Mouse (Mus musculus): ENCODE results near the gene Atrn. TPM values are rescaled to one million over a fixed set of nuclear protein-coding genes. Genes with fewer than 3 reads are reported as not detected.
"Not testable (repeated sequence)": the region's sequence is repeated elsewhere in the genome, so short reads cannot be mapped to it uniquely, and the experiment has no call there.

The Atrn gene
- total RNA-seq, 2 experiments from 2014 or later: 27.6 to 28.8 TPM

DNA sequence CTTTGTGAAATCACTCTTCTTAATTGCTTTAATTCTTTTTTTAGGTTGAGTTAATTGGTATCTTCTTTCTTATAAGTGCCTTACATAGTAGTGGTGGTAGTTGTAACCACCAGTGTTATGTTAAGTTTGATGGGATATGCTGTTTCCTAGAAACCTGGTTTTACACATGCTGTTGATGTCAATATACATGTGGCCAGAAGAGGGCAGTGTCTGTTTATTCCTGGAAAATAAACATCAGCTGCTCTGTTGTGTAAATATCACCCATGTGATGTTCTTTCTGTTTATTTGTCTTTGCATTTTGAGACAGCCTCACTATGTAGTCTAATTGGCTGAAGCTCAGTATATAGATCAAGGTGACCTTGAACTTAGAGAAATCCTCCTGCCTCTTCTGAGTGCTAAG is 55.6 kb downstream of the Atrn start:
- DNase-seq: peak; percentile 21

DNA sequence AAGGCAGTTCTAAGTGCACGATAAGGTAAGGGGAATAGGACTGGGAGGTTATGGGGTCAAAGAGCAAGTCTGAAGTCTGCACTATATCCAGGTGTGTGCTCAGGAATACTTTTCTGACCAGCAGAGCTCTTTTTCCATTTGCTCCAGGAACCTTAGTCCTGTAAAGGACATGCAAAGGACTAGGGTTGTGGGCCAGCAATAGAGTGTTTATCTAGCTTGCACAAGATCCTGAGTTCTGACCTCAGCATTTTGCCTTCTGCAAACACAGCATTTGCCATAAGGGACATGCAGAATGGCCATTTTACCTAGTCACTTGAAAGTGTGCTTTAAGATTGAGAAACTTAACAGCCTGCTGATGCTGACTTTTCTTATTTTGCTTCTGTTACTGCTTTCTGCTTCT is 58.7 kb downstream of the Atrn start:
- no peak for DNase-seq

DNA sequence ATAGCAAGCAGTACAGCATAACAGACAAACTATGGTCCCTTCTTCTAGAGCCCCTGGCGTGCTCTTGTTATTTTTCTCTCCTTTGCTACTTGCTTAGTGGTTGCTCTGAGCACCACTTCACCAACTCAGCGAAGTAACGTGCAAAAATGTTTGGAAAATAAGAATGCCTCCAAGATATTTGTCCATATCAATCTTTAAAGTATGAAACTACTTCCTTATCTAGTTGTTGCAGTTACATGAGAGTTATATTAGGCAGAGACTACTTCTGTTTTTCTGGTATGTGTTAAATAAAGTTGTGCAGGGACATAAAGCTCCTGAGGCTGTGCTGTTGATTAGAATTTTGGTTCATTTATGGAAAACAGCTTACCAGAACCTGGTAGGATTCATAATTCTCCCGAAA is 64.7 kb downstream of the Atrn start:
- DNase-seq: no peak

DNA sequence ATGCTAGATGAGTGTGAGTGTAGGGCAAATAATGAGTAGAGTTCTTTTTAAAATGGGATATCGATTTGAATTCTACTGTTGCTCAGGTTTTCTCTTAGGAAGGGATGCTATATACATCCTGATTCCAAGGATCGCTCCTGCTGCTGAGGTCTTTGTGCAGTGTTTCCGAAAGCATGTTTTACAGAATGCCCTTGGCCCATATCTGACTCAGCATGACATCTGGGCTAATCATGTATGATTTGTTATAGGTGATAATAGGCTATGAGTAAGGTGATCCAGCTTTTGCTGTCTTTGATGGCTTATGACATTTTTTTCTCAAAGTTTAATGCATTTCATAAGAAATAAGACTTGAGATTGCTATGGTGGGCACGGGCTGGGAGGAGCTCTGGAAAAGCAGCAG is 66.1 kb downstream of the Atrn start:
- no peak for DNase-seq

DNA sequence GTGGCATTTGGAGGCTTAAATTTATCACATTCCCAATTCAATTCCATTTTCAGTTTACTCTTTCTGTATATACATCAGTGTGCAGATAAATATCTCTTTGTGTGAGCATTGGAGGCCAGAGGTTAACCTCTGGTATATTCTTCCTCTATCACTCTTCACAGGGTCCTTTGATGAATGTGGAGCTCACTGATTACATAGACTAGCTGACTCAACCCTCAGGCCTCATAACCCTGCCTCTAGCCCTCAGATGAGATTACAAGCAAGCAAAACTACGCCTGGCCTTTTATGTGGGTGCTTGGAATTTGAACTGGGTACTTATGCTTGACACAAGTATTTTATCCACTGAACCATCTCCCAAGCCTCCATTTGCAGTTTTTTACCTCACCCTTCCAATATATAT is 68.6 kb downstream of the Atrn start:
- DNase-seq: no peak

DNA sequence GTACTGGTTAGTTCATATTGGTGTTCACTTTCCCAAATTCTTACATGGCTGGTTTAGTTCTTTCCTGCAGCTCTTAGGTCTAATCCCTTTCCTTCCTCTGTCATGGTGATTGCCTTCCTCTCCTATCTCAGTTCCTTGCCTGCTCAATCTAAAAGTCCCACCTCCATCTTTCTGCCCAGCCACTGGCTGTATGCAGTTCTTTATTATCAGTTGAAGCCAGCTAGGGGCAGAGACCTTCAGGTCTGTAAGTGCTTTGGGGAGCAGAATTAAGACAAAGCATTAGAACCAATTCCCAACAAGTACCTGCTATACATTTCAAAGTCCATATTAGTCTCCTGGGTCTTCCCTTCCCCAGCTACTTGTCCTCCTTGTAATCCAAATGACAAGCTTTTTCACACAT is 71.3 kb downstream of the Atrn start:
- no peak for DNase-seq

DNA sequence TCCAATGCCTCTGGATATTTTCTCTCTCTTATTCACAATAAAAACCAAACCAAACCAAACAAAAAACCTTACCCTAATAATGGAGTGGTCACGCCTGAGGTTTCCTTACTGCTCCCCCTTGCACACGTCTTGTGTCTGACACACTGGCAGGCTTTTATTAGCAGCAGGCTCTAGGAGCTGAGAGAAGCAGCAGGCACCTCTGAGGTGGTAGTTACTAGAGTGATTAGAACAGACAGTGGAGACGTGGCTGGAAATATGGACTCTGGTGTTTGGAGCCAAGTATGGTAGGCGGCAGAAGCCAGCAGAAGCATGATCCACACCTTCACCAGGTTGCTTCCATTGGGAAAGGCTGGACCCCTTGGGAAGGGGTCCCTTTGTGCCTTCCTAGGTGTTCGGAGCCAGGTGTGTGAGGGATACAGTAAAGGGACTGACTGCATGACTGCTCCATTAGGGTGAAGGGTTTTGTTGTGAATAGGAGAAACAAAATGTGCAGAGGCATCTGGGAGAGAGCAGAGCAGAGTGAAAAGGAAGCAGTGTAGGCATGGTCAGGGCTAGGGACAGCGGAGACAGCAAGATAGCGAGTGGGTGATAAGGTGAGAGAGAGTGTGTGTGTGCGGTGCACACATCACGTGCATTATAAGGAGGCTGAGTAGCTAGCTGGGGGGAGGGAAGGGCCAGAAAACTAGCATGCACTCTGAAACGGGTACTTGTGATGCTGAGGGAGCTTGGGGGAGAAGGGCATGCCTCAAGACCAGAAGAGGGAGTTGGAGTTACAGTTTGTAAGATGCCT is 72.0 kb downstream of the Atrn start:
- DNase-seq: no peak

DNA sequence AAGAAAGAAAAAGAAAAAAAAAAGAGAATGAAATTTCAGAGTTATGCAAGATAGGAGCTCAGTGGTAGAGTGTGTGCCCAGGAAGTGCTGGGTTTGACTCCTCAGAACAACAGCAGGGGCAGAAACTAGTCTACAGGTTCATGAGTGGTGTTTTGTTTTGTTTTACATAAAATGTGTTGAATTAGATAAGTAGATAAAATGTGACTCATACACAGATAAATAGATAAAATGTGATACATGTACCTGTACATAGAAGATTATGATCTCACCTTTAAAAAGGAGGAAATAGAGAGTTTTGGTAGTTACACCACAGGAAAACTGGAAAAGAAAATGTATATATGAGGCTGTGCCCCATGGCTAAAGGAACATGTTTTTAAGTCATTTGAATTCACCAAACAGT is 72.8 kb downstream of the Atrn start:
- DNase-seq: no peak

DNA sequence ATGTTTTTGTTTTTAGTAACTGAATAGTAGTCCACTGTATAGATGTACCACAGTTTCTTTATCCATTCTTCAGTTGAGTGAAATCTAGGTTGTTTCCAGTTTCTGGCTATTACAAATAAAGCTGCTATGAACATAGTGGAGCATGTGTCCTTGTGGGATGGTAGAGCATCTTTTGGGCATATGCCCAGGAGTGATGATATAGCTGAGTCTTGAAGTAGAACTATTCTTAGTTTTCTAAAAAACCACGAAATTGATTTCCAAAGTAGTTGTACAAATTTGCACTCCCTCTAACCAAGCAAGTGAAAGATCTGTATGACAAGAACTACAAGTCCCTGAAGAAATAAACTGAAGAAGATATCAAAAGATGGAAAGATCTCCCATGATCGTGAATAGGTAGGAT is 86.5 kb downstream of the Atrn start:
- no peak for DNase-seq

DNA sequence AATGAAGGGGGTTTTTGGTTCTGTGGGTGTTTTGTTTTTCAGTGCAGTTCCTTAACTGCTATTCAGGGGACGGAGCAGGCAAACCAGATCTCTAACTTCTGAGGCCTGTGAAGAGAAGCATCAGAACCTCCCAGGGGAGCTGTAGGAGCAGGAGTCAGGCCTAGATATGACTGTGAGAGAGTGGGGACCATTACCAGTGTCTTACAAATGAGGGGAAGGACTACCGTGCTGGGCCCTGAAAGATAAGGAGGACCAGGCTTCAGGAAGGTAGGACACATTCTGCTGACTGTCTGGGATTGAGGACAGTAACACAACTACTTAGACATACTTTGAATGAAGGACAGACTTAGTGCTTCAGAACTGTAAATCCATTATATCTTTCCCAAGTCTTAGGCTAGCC is 102.8 kb downstream of the Atrn start:
- no peak for DNase-seq

DNA sequence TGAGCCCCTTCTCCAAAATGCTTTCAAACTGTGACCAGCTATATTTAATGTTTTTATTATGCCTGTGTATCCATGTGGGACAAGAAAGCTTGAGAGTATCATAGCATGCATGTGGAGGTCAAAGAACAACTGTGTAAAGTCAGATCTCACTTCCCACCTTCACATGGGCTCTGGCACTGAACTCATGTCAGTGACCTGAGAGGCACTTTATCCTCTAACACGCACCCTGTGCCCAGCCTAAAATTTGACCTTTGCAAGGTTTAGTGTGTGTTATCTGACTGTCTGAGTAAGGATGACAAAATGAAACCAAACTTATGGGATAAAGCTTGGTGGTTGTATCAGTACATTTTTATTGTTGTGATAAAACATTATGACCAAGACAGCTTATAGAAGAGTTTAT is 104.3 kb downstream of the Atrn start:
- no peak for DNase-seq

DNA sequence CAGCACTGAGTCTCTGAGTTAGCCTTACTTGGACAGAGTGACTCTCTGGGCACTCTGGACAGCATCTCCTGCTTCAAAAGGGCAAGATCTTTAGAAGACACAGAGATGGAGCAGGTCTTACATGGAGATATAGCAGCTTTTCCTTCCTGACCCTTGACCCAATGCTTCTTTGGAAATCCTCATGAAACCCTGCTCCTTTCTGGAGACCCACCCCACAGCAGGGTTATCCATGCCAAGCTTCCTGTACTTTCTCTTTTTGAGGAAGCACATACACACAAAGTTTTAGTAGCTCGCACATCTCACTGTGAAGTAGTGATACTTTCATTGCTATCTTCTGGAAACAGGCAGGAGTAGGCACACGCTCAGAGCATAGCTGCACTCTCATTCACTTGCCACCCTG is 118.9 kb downstream of the Atrn start:
- DNase-seq: no peak

DNA sequence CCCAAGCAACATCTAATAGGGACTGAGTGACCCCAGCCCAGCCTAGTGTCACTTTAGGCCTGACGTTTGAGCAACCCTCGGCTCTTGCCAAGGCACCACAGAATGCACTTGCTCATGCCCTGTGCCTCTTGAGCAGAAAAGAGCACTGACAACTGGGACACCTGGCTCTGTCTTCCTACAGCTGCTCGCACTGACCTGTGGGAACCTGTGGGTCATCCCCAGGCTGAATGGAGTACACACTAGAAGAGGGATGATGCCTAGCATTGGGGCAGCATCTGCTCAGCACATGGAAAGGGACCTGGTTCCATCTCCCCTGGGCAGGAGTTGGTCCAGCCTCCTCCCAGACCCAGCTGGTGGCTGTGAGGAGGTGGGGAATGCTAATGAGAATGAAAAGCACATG is 120.6 kb downstream of the Atrn start:
- DNase-seq: no peak

DNA sequence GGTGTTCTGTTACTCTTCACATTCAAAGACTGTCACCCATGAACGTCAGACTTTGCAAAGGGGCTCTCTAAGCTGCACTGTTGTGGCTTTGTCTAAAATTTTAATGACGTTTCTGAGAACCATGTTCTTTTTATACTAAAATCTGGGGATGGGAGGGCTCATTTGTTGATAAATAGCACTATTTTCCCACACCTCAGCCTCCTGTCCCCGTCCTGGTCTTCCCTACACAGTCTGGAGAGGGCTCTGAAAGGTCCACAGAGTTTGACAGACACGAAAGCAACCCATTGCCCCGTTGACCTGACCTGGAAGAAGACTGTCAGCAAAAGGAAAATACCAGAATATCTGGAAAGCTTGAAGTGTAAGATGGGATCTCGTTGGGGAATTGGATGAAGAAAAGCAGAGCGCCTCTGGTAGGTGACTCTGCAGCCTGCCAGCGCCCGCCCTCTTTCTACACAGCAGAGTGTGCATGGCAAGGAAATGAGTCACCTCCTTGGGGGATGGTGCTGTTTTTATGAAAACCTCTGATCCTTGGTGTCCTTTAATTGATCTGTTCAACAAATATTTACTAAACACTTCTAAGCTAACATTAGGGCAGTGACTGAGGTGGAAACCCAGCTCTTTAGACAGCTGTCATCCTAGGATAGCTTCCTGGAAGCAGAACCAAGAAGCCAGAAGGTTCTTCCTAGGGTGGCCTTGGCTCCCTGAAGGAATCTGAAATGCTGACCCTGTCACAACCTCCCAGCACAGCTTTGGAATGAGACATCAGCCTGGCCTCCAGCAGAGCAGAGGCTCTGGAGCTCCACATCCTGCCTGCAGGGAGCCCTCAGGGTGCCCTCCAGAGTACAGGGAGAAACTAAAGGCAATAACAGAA is 123.0 kb downstream of the Atrn start:
- no peak for DNase-seq

DNA sequence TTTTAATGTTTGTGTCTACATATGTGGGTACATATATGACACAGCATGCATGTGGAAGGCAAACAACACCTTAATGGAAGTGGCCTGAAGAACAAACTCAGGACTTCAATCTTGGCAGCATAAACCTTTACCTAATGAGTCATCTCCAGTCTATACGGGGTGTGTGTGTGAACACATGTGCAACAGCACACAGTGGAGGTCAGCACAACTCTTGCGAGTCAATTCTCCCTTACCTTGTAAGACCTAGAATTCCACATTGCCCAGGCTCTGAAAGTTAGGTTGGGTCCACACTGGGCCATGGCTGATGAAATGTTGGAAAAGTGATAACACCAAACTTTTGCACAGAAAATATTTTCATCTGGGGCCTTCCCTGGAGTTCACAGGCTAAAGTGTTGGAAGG is 124.3 kb downstream of the Atrn start:
- DNase-seq: no peak

DNA sequence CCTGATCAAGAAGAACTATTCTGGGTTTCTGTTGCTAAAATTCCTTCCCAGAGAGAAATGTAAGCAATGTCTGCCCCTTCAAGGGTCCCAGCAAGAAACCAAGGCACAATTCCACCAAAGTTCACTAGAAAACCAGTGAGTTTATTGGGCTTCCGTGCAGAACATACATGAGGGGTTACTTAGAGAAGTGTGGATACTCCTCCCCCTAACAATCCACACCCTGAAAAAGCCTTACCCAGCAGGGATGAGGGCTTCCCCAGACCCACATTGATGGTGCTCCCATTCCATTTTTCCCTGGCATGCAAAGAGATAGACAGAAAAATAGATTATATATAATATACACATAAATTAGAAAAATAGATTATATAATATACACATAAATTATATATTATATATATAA is 124.7 kb downstream of the Atrn start:
- DNase-seq: no peak

DNA sequence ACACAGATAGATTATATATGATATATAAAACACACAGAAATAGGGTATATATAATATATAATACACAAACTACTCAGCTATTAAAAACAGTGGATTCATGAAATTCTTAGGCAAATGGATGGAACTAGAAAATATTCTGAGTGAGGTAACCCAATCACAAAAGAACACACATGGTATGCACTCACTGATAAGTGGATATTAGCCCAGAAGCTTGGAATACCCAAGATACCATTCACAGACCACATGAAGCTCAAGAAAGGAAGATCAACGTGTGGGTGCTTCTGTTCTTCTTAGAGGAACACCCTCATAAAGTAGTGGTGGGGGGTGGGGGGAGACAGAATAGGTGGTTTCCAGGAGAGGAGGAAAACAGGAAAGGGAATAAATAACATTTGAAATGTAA is 125.1 kb downstream of the Atrn start:
- DNase-seq: not testable (repeated sequence)

DNA sequence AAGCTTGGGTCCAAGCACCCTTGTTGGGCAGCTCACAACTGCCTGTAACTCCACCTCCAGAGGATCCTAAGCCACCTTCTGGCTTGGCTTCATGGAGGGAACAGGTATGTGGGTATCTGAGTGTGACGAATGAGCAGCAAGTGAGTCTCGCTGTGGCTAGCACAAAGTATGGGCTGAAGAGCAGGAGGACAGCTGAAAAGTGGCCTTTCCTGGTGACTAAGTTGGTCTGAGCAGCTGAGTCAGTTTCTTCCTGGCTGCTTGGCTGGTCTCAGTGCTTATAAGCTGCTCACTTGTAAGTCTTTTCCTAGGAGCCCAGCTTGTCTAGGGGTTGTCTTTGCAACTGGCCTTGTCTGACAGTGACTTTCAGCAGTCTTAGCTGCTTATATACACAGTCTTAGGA is 130.0 kb downstream of the Atrn start:
- no peak for DNase-seq

DNA sequence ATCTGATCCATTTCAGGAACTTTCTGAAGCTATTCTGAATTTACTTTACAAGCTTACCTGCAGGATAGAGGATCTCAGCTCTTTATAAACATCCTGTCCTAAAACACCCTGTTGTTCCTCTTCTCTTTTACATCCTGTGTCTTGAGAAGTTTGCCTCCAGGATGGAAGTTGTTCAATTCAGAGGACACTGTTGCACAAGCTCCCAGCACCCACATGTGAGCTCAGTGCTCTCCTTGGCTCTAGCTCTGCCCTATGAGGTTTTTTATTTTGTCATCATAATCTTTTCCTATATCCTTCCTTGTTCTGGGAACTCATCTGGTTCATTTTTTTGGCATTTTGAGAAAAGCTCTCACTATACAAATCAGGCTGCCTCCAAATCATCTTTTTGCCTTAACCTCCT is 130.5 kb downstream of the Atrn start:
- no peak for DNase-seq

DNA sequence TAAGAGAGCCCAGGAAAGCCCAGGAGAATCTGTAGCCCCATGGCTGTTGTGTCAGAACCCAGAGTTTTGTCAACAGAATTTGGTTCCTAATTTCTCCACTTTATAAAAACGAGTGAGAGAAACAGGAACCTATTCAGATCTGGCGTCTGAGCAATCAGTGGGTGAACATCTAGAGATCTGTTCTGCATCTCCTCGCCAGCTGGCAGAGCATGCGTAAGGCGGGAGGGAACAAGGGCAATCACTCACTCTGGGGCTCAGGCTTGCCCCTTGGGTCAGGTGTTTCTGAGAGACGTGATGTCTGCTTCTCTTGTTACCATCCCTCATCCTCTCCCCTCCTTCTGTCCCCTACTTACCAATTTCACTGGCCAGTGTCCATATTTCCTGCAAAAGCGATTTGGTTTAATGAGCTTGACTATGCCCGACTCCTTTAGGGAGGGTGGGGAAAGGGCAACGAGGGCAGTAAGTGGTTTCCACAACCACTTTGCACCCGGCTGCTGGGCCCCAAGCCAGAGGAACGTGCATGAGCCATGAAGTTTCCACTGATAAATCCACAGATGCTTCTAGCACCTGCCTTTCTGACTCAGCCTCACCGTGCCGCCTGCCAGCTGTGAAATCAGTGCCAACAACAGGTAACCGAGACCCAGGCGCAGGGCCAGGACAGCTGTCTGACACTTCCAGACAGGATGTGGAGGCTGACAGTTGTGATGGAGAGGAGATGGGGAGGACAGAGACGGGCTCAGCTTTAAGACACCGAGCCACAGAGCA is 131.1 kb downstream of the Atrn start:
- DNase-seq: peak; percentile 84

DNA sequence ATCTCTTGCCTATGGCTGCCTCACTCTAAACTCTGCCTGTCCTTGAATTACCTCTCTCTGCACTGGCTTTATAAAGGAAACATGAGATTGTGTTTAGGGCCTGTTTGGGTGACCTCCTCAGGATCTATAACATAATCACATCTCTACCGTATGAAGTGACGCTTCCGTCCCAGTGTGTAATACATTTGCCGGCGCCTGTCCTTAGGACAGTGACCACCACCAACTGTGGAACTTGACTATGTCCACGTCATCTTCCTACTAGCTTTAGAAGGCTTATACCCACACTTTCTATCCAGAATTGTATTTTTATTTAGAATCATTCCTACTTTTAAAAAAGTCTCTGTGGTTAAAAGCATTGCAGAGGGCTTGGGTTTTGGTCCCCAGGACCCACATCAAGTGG is 131.9 kb downstream of the Atrn start:
- DNase-seq: no peak

DNA sequence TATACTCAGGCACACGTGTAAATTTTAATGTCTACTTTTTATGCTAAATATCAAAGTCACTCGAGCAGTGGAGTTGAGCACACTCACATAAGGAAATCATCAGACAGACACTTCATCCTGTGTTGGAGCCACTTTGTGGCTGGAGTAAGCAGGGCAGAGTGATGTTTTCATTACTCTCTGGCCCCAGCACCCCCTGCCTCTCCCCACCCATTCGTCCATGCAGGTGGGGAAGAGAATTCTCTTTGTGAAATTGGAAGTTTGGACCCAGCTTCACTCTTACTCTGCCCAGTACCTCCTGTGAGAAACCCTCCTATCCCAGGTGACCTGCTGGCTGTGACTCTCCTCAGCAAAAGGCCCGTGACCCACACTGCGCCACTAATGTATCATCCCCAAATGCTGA is 132.4 kb downstream of the Atrn start:
- no peak for DNase-seq

Measured in heart, postnatal 4 days (tissue).